Mouse (Mus musculus) olfactory bulb, adult 2 months (tissue): Measurements from ENCODE around the gene Spout1. TPM values are rescaled to one million over a fixed set of nuclear protein-coding genes. Genes with fewer than 3 reads are reported as not detected.
A peak's percentile ranks its signal among the peaks of the same experiment; 100 is the strongest.

Source experiments
- H3K27ac ChIP-seq: fragments of 200-500 bp; 2 replicates; pipeline ENCODE4 v1.5.1; 2012; ENCODE audit warnings: low read depth, low read length; ENCODE audit not compliant: insufficient read depth
- H3K4me1 ChIP-seq: fragments of 200-500 bp; 2 replicates; pipeline ENCODE4 v1.6.1; 2012; ENCODE audit warnings: low read length; ENCODE audit not compliant: control insufficient read depth, insufficient read depth
- H3K4me3 ChIP-seq: fragments of 200-500 bp; 2 replicates; pipeline ENCODE4 v1.5.1; 2012; ENCODE audit warnings: mild to moderate bottlenecking, low read depth, low read length, moderate library complexity; ENCODE audit not compliant: insufficient read depth
- CTCF ChIP-seq: fragments of 200-500 bp; IDR thresholded peaks from 2 replicates; pipeline ENCODE4 v1.5.1; 2012; ENCODE audit warnings: low read depth, mild to moderate bottlenecking, low read length, moderate library complexity; ENCODE audit not compliant: insufficient read depth
- POLR2A ChIP-seq: fragments of 200-500 bp; IDR thresholded peaks from 2 replicates; pipeline ENCODE4 v1.6.1; 2012; ENCODE audit warnings: mild to moderate bottlenecking, low read depth, low read length, moderate library complexity; ENCODE audit not compliant: insufficient read depth
- WGBS: fragments of 180-500 bp; shearing (Covaris S2); methylation state at CpG from one replicate; pipeline ENCODE4 v1.1.7; 2018; 5-methylcytosine and 5-hydroxymethylcytosine counted together
- polyA plus RNA-seq: library from polyadenylated mRNA; stranded (reverse); fragments of >200 nt; gene quantifications from 2 replicates; pipeline ENCODE4 v1.2.4, GENCODE M21; 2012; ENCODE audit warnings: low replicate concordance; ENCODE audit not compliant: missing spikeins, insufficient read depth, insufficient read length

Gene Spout1
- polyA plus RNA-seq, 1 experiment = not detected

GRCm38 (mm10) chr2:30205629-30206357, 27.5 kb upstream of the Spout1 start, which contains the start of gene Kyat1:
Kyat1 (minus strand) TSS chr2:30205847.
- Histone ChIP-seq H3K27ac (peak within 1 kb of the TSS; percentile 52), H3K4me3 (peak within 1 kb of the TSS; percentile 82), H3K4me1 (peaks cover 12% of the 10 kb centered on the region)
- WGBS = under 1% methylated on average over 44 of the region's 44 CpGs
- TF ChIP-seq CTCF (no peak), POLR2A (peak; percentile 49; the same call in 1 of the 2 replicates)

DNA sequence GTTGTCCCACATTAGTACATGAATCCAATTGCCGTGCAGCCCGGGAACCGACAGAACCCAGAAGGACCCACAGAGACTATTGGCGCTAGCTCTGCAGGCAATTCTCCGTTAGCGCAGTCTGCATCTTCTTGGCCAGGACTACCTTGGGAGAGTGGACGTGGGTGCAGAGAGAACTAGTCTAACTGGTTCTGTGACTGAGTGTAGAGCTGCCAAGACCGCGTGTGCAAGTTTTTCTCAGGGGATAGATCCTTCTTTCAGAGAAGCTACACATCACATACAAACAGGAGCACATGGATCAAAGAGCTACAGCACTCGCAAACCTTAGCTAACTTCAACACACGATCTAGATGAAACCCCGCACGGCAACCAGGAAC, 27.0 kb upstream of the Spout1 start:
- WGBS = under 1% methylated on average over 13 of the region's 13 CpGs
- Histone ChIP-seq H3K27ac (peak overlapping the region; percentile 52), H3K4me3 (peak overlapping the region; percentile 82), H3K4me1 (peaks cover 12% of the 10 kb centered on the region)
- no peak for TF ChIP-seq POLR2A
- no peak for TF ChIP-seq CTCF

DNA sequence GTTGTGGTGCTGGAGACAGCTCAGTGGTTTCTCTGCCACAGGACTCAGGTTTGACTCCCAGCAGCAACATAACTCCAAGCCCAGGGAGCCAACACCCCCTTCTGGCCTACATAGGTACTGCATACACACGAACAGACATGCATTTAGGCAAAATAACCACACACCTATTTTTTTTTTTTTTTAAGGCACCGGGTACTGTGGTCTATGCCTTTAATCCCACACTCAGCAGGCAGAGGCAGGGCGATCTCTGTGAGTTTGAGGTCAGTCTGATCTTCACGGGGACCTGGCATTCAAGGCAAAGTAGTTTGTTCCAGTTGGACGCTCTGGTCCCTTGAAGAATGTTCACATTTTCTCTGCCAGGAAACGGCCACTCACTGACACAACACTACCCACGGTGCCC, 25.2 kb upstream of the Spout1 start:
- Histone ChIP-seq H3K4me3 (no peak overlapping the region), H3K4me1 (peaks cover 12% of the 10 kb centered on the region), H3K27ac (no peak overlapping the region)
- WGBS = 72% methylated on average over 7 of the region's 7 CpGs
- TF ChIP-seq POLR2A (no peak), CTCF (no peak)

DNA sequence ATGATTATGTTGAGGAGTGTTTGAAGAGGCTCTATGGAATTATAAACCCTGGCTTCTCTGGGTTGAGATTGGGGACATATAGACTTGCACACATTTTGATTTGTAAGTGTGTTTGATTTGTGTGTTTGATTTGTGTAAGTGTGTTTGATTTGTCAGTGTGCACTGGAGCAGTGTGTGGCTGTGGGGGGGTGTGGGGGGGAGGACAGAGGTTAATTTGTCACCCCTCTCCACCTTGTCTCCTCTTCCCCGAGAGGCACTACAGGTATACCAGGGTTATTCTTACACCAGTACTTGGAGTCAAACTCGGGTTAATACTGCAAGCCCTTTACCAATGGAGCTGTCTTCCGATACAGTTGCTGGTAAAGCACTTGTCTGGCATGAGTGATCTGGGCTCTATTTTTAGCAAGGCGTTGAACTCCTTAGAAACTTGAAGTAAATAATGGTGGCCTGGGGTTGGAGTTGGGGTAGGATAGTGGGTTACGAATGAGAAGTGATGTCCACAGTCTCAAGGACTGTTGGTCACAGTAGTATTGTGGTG, 22.2 kb upstream of the Spout1 start:
- TF ChIP-seq CTCF (no peak), POLR2A (no peak)
- H3K4me3 ChIP-seq = no peak overlapping the region
- no peak overlapping the region for H3K27ac ChIP-seq
- WGBS = 82% methylated on average over 5 of the region's 5 CpGs
- peaks cover 6% of the 10 kb centered on the region; the same call in 1 of the 2 replicates for H3K4me1 ChIP-seq

DNA sequence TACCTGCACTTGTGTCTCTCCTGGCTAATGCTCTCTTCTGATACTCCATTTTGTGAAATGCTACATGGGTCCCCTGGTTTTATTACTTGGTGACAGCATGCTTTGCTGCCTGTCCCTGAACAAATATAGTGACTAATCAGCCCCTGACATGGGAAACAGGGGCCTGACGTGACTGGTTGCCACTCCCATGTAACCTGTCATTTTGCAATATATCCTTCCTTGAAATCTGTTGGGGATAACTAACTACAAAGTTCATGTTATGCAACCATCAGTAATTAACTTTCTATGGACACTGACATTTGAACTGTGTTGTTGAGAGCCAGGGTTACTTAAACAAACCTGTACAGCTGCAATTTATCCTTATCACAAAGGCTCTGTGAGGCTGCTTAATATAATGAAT, 21.7 kb upstream of the Spout1 start:
- 77% methylated on average over 1 of the region's 1 CpGs for WGBS
- Histone ChIP-seq H3K27ac (no peak overlapping the region), H3K4me3 (no peak overlapping the region), H3K4me1 (peaks cover 6% of the 10 kb centered on the region; the same call in 1 of the 2 replicates)
- TF ChIP-seq CTCF = no peak
- TF ChIP-seq POLR2A = no peak

GRCm38 (mm10) chr2:30198021-30198420, 19.8 kb upstream of the Spout1 start:
- Histone ChIP-seq H3K4me3 (no peak overlapping the region), H3K27ac (no peak overlapping the region), H3K4me1 (peaks cover 2% of the 10 kb centered on the region; the same call in 1 of the 2 replicates)
- TF ChIP-seq CTCF = no peak
- TF ChIP-seq POLR2A = no peak
- WGBS = 73% methylated on average over 4 of the region's 4 CpGs

- Histone ChIP-seq H3K4me3 (no peak overlapping the region), H3K27ac (no peak overlapping the region), H3K4me1 (peaks cover 6% of the 10 kb centered on the region; the same call in 1 of the 2 replicates)
- WGBS = 51% methylated on average over 3 of the region's 3 CpGs
- TF ChIP-seq POLR2A (no peak), CTCF (no peak)
These were observed 16.4 kb upstream of the Spout1 start for GRCm38 (mm10) chr2:30194656-30195055.

DNA sequence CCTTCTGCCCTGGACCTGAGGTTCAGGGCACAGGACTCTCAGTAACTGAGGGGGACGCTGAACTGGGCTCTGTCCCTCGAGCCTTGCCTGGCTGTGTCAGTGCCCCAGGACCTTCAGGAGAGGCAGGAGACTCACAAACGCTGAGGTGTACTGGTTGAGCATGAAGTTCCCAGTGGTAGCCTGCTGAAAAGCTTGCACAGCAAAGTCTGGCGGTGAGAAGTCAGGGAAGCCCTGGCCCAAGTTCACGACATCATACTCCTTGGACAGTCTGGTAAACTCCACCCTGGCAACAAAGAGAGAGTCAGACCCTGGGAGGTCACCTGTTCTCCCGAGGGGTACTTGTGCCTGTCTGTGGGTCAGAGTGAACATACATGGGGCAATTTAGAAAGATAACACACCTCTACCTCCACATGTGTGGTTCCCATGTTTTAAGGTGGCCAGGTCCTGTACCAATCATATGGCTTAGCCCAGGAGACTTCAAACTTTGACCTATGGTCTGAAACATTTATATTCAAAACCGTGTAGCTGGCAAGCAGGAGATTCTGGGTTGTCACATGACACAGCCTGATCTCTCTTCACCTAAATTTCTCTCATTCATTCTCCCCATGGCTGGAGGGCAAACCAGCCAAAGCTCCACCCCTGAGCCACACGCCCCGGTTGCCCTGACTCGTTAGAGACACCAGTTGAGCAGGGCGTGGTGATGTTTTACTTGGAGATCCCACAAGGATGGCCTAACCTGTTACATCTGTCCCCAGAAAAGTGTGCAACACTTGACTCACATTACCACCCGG, 13.7 kb upstream of the Spout1 start:
- Histone ChIP-seq H3K27ac (no peak overlapping the region), H3K4me1 (peaks cover 4% of the 10 kb centered on the region; the same call in 1 of the 2 replicates), H3K4me3 (no peak overlapping the region)
- 86% methylated on average over 12 of the region's 12 CpGs for WGBS
- TF ChIP-seq CTCF (no peak), POLR2A (no peak)

- H3K4me1 ChIP-seq = peaks cover 4% of the 10 kb centered on the region; the same call in 1 of the 2 replicates
- 83% methylated on average over 3 of the region's 3 CpGs for WGBS
- H3K4me3 ChIP-seq = no peak overlapping the region
- TF ChIP-seq CTCF = no peak
- TF ChIP-seq POLR2A = no peak
- H3K27ac ChIP-seq = no peak overlapping the region
These were observed 7.4 kb upstream of the Spout1 start for GRCm38 (mm10) chr2:30185681-30186080.
